Mouse (Mus musculus) embryonic facial prominence, embryonic 12.5 days (tissue): Measurements from ENCODE around the gene Tmem120b. TPM values are rescaled to one million over a fixed set of nuclear protein-coding genes. Genes with fewer than 3 reads are reported as not detected.
A peak's percentile ranks its signal among the peaks of the same experiment; 100 is the strongest.

Experiments
- ATAC-seq: fragments of 200-750 bp; cut with Nextera tagmentation; 2 replicates; pipeline ENCODE4 v1.8.0; 2017; ENCODE audit not compliant: insufficient number of reproducible peaks, insufficient read depth, low FRiP score, low TSS enrichment
- H3K27ac ChIP-seq: fragments of 300-500 bp; sonication (generic); 2 replicates; pipeline ENCODE4 v1.5.1; 2016; ENCODE audit warnings: mild to moderate bottlenecking
- H3K27me3 ChIP-seq: fragments of 300-500 bp; sonication (generic); 2 replicates; pipeline ENCODE4 v1.6.1; 2016; ENCODE audit warnings: mild to moderate bottlenecking, moderate library complexity
- H3K36me3 ChIP-seq: fragments of 300-500 bp; sonication (generic); 2 replicates; pipeline ENCODE4 v1.6.1; 2016; ENCODE audit warnings: mild to moderate bottlenecking
- H3K4me1 ChIP-seq: fragments of 300-500 bp; sonication (generic); 2 replicates; pipeline ENCODE4 v1.6.1; 2016
- H3K4me2 ChIP-seq: fragments of 300-500 bp; sonication (generic); replicated peaks from 2 replicates; pipeline ENCODE4 v1.6.1; 2016; ENCODE audit warnings: mild to moderate bottlenecking, moderate library complexity
- H3K4me3 ChIP-seq: fragments of 300-500 bp; sonication (generic); 2 replicates; pipeline ENCODE4 v1.5.1; 2016; ENCODE audit warnings: mild to moderate bottlenecking
- H3K9ac ChIP-seq: fragments of 300-500 bp; sonication (generic); 2 replicates; pipeline ENCODE4 v1.6.1; 2016; ENCODE audit warnings: mild to moderate bottlenecking, moderate library complexity
- H3K9me3 ChIP-seq: fragments of 300-500 bp; sonication (generic); 2 replicates; pipeline ENCODE4 v1.6.1; 2016; ENCODE audit warnings: mild to moderate bottlenecking, moderate library complexity
- WGBS: fragments of 180-500 bp; shearing (Covaris S2); methylation state at CpG from one replicate; pipeline ENCODE4 v1.1.7; 2016; 5-methylcytosine and 5-hydroxymethylcytosine counted together
- polyA plus RNA-seq: library from polyadenylated mRNA; unstranded; fragments of >200 nt; fragmentation: Nextera tagmentation; extraction: Ambion mirVana; gene quantifications from 2 replicates; pipeline ENCODE4 v1.2.1, GENCODE M21; 2016

Gene Tmem120b
- polyA plus RNA-seq, 1 experiment from 2014 or later: 14.8 TPM

DNA sequence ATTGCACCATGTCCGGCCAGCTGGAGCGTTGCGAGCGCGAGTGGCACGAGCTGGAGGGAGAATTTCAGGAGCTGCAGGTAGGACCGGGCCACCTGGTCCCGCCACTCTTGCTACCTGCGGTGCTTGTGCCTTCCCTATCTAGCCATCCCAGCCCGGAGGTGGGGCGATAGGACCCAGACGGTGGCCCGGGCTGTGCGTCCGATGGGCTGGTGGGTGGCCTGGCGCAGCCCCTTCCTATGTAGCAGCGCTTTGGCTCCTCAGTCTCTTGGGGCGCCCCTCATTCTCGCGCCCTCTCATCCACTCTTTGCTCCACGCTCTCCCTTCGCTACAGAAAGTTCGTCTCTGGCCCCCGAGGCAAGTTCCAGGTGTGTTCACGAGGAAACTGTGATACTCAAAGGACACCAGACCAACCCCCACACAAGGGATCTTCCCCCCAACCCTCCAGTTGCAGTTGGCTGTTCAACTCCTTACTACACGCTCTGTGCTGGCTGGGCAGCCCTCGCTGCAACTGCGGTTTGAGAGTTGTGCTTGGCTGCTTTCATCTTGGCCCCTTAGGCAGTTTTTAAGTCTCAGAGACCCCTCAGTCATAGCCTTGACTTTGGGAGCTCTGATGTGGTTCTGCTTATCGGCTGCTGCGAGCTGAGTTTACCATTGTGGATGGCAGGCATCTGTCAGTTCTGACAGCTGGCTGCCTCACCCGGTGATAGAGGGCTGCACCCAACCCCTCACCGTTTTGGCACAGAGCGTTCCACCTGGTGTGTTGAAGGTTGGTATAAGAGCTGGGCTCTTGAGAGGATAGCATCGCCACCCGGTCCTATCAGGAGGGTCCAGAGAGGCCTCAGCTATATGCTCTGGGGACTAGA is 8.4 kb downstream of the Tmem120b start:
- ATAC-seq: peak; percentile 83
- Histone ChIP-seq H3K9ac (peak overlapping the region; percentile 68), H3K4me3 (peak overlapping the region; percentile 75), H3K4me1 (peaks cover 18% of the 10 kb centered on the region), H3K27me3 (no peaks in the 10 kb centered on the region; the same call in 1 of the 2 replicates), H3K27ac (peak overlapping the region; percentile 54), H3K9me3 (no peaks in the 10 kb centered on the region), H3K4me2 (peak overlapping the region; percentile 95), H3K36me3 (no peaks in the 10 kb centered on the region)
- 4% methylated on average over 35 of the region's 35 CpGs for WGBS

DNA sequence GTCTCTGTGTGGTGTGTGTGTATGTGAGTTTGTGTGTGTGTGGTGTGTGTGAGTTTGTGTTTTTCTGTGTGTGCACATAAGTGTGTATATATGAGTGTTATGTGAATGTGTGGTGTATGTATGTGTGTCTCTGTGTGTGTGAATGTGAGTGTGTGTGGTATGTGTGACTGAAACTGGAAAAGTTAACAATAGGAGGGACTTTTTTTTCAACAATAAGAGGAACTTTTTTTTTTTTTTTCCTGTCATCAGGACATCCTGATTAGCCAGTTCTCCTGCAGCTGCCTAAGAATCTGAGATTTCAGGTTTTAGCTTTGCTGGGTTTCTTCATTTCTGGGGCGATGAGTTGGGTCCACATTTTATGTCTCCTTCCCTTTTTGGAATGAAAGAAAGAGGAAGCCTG is 11.4 kb downstream of the Tmem120b start:
- no peak overlapping the region for H3K4me3 ChIP-seq
- H3K27ac ChIP-seq: no peak overlapping the region
- WGBS: 86% methylated on average over 1 of the region's 1 CpGs
- no peaks in the 10 kb centered on the region for H3K36me3 ChIP-seq
- H3K4me1 ChIP-seq: peaks cover 18% of the 10 kb centered on the region
- H3K27me3 ChIP-seq: no peaks in the 10 kb centered on the region; the same call in 1 of the 2 replicates
- H3K9me3 ChIP-seq: no peaks in the 10 kb centered on the region
- H3K9ac ChIP-seq: no peak overlapping the region
- ATAC-seq: no peak
- H3K4me2 ChIP-seq: no peak overlapping the region

DNA sequence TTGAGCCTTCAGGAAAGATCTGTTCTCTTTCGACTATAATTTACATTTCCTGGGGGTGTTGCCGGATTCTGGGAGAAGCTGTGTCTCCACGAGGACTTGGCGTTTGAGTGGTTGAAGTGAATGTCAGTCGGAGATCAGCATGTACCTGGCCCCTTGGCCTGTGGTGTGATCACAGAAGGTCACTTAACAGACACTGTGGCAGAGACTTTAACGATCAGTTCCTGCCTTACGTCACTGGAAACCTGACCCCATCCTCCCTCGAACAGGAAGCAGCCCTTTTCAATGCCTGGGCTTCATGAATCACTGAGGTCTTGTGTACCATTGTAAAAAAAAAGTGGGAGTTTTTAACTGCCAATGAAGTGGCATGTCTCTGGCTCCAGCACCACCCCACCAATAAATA is 11.8 kb downstream of the Tmem120b start:
- 49% methylated on average over 8 of the region's 8 CpGs for WGBS
- H3K4me2 ChIP-seq: no peak overlapping the region
- no peak overlapping the region for H3K27ac ChIP-seq
- H3K9ac ChIP-seq: no peak overlapping the region
- no peak for ATAC-seq
- H3K4me3 ChIP-seq: no peak overlapping the region
- H3K9me3 ChIP-seq: no peaks in the 10 kb centered on the region
- no peaks in the 10 kb centered on the region for H3K36me3 ChIP-seq
- H3K27me3 ChIP-seq: no peaks in the 10 kb centered on the region; the same call in 1 of the 2 replicates
- peaks cover 18% of the 10 kb centered on the region for H3K4me1 ChIP-seq

DNA sequence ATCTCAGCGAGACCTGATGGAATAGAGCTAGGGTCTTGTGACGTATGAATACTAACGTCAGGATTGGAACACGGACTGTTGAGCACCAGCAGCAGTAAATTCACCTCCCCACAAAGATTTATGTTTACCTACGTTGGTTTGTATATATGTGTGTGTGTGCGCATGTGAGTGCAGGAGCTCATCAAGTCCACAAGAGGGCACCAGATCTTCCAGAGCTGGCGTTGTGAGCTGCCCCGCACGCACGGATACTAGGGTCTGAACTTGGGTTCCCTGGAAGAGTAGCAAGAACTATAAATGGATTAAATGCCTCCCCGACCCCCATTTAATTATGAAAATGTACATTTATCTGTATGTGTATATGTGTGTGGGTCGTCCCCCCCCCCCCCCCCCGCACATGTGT is 12.3 kb downstream of the Tmem120b start:
- H3K27me3 ChIP-seq: no peaks in the 10 kb centered on the region; the same call in 1 of the 2 replicates
- no peak overlapping the region for H3K9ac ChIP-seq
- no peaks in the 10 kb centered on the region for H3K9me3 ChIP-seq
- H3K27ac ChIP-seq: no peak overlapping the region
- no peak overlapping the region for H3K4me3 ChIP-seq
- no peak overlapping the region for H3K4me2 ChIP-seq
- H3K4me1 ChIP-seq: peaks cover 15% of the 10 kb centered on the region
- ATAC-seq: no peak
- WGBS: 95% methylated on average over 12 of the region's 13 CpGs
- no peaks in the 10 kb centered on the region for H3K36me3 ChIP-seq

DNA sequence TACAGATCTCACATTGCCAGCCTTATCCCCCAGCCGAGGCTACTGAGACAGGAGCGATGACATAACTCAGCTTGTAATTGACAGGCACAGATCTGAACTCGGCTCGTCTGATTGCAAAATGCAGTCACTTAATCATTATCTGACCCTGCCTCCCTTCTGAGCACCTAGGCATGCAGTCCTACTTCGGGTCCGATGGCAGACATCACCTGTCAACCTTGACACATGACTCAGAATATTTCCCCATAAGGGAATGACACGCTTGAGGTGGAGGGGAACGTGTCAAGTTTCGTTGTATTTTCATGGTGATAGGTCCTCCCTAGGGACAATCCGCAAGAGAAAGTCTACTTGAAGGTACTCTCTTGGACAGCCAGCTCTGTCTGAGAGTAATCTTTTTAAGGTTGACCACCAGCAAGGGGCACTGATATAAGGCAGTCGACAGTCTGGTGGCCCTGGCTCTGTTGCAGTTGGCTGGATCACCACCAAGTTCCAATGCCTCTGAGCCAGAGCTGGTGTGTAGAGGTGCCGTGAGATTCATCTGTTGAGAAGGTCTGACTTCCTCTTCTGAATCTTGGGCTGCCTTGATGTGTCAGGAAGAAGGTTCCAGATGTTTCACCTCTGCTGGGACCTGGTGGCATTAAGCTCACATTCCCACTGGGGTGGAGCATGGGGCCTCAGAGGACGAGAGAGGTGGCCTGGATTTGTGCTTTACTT is 15.3 kb downstream of the Tmem120b start:
- no peak for ATAC-seq
- Histone ChIP-seq H3K4me2 (no peak overlapping the region), H3K9me3 (no peaks in the 10 kb centered on the region), H3K36me3 (no peaks in the 10 kb centered on the region), H3K9ac (no peak overlapping the region), H3K27me3 (no peaks in the 10 kb centered on the region), H3K4me3 (no peak overlapping the region), H3K4me1 (no peaks in the 10 kb centered on the region), H3K27ac (no peak overlapping the region)
- WGBS: 67% methylated on average over 13 of the region's 13 CpGs

DNA sequence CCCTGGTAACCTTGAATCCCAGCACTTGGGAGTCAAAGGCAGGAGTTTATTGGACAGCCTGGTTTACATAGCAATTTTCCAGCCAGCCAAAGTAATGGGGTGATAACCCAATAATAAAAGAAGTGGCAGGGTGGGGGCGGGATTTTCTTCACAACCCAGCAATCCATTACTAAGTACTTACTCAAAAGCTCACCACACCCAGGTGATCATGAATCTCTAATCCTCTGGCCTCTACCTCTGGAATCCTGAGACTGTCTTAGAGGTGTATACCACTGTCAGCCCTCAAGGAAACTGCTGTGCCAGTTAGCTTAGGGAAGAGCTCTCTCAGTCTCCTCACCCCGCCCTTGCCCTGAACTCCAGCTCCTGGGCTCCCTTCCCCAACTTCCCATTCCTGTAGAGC is 18.3 kb downstream of the Tmem120b start:
- H3K27ac ChIP-seq: no peak overlapping the region
- H3K4me1 ChIP-seq: no peaks in the 10 kb centered on the region
- 79% methylated on average over 2 of the region's 2 CpGs for WGBS
- no peaks in the 10 kb centered on the region for H3K36me3 ChIP-seq
- no peaks in the 10 kb centered on the region for H3K9me3 ChIP-seq
- no peak overlapping the region for H3K9ac ChIP-seq
- no peak overlapping the region for H3K4me3 ChIP-seq
- H3K4me2 ChIP-seq: no peak overlapping the region
- no peaks in the 10 kb centered on the region for H3K27me3 ChIP-seq
- no peak for ATAC-seq

DNA sequence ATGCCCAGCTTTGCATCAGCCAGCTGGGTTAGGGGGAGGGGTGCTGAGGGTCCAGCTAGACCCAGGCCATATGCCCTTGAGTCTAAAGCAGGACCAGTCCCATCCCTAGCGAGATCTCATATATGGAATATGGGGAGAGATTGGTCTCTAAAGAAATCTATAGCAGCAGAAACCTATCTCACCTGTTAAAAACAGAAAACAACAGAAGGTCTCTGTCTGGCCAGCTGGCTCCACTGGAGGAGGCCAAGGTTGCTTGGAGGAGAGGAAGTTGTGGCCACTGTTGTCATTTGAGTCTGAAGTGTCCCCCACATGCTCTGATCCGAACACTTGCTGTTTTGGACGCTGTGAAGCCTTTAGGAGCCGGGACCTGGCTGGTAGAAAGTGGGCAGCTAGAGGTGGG is 20.6 kb downstream of the Tmem120b start:
- no peaks in the 10 kb centered on the region for H3K36me3 ChIP-seq
- H3K9me3 ChIP-seq: no peaks in the 10 kb centered on the region
- no peak overlapping the region for H3K9ac ChIP-seq
- no peak overlapping the region for H3K27ac ChIP-seq
- no peak overlapping the region for H3K4me3 ChIP-seq
- H3K27me3 ChIP-seq: no peaks in the 10 kb centered on the region
- H3K4me1 ChIP-seq: no peaks in the 10 kb centered on the region
- no peak for ATAC-seq
- H3K4me2 ChIP-seq: no peak overlapping the region
- 90% methylated on average over 4 of the region's 4 CpGs for WGBS

DNA sequence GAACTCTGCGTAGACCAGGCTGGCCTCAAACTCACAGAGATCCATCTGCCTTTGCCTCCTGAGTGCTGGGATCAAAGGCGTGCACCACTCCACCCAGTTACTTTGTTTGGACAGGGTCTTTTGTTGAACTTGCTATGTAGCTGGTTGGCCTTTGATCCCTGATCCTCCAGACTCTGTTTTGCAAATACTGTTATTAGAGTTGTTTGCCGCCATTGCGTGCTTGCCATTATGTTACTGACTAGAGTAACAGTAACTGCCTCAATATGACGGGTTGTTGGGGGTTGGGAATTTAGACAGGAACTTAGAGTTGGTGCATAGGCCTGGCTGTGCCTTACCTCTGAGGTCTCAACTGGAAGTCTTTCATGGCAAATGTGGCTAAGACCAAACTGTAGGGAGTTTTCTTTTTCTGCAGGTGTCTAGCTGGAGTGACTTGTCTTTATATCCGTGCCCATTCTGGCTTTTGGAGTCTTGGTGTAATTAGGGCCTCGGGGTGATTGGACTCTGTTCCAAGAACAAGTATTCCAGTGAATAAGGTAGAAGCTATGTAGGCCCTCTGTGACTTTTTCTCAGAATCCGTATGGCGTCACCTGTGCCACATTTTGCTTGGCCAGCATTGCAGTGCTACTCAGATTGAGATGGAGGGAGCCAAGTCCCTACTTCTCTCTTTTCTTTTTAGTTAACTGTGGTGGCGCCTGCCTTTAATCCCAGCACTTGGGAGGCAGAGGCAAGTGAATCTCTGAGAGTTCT is 22.5 kb downstream of the Tmem120b start:
- Histone ChIP-seq H3K4me1 (no peaks in the 10 kb centered on the region), H3K27me3 (no peaks in the 10 kb centered on the region), H3K9me3 (no peaks in the 10 kb centered on the region), H3K4me3 (no peak overlapping the region), H3K27ac (no peak overlapping the region), H3K36me3 (no peaks in the 10 kb centered on the region), H3K4me2 (no peak overlapping the region), H3K9ac (no peak overlapping the region)
- WGBS: 86% methylated on average over 10 of the region's 10 CpGs
- ATAC-seq: no peak

DNA sequence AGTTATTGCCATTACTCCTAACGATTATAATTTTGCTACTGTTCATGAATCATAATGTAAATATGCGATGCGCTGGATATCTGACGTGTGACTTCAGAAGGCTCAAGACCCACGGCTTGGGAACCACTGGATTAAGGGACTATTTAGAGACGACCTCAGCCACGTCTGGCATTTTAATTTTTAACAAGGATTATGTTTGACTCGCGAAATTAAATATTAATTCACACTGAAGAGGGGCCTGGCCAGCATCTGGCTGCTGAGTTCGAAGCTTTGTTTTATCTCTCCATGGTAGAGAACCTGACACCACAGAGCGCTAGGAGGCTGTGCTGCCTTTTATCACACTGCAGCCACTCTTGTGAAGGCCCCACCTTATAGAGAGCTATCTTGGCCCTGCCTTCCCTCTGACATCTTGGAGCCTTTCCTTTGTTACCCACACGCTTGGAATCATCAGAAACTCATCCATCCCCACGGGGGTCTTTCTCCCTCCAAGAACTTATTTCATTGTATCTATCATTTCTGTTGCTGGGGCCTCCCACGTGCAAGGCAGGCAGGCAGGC is 24.9 kb downstream of the Tmem120b start:
- H3K27me3 ChIP-seq: no peaks in the 10 kb centered on the region
- no peak overlapping the region for H3K27ac ChIP-seq
- H3K4me2 ChIP-seq: no peak overlapping the region
- no peak for ATAC-seq
- H3K9ac ChIP-seq: no peak overlapping the region
- no peaks in the 10 kb centered on the region for H3K9me3 ChIP-seq
- no peaks in the 10 kb centered on the region for H3K36me3 ChIP-seq
- H3K4me1 ChIP-seq: no peaks in the 10 kb centered on the region
- 82% methylated on average over 14 of the region's 14 CpGs for WGBS
- no peak overlapping the region for H3K4me3 ChIP-seq

DNA sequence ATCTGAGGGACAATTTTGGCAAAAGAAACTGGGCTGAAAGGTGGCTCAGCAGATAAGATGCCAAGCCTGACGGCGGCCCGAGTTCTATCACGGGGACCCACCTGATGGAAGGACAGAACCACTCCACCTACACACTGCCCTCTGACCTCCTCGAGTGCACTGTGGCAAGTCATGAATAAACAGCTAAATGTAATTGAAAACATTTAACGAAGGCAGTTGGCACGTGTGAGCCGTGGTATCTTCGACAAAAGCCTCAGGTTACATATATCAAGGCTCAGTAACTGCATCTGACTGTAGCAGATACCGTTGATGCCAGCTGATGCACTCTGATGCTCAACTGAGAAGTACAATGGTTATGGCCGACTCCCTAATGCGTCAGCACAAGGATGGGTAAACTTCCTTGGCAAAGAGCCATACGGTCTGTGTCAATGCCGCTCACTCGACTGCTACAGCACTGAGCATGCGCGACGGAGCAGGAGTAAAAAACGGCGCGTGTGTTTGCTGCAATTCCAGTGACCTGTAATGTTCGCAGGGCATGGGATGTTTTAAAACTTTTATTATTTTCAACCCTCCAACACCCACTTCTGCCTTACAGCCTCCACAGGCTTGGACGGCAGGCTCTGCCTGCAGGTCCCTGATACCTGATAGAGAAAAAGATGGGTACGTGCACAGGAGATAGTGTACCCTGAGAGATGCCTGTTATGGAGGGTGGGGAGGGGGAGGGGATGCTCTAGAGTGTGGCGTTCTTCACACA is 26.2 kb downstream of the Tmem120b start:
- Histone ChIP-seq H3K9me3 (no peaks in the 10 kb centered on the region), H3K27me3 (no peaks in the 10 kb centered on the region), H3K4me2 (no peak overlapping the region), H3K9ac (no peak overlapping the region), H3K27ac (no peak overlapping the region), H3K36me3 (0 out of 2 replicates have a peak, but pooled peaks cover 8% of the 10 kb centered on the region), H3K4me3 (no peak overlapping the region), H3K4me1 (no peaks in the 10 kb centered on the region)
- no peak for ATAC-seq
- WGBS: 86% methylated on average over 25 of the region's 25 CpGs

DNA sequence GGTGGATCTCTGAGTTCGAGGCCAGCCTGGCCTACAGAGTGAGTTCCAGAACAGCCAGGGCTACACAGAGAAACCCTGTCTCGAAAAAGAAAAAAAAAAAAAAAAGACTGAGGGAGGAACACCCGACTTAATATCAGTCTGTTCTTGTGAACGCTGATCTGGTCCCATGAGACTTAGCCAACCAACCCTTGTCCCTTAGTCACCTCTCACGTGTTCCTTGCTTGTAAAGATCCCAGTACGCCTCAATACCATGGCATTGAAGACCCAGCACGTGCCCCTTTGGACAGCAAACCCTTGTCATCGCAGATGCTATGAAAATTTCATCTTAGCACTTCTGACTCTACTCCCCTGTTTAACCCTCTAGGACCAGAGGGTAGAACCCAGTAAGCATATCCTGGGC is 28.1 kb downstream of the Tmem120b start:
- 86% methylated on average over 8 of the region's 8 CpGs for WGBS
- Histone ChIP-seq H3K9me3 (no peaks in the 10 kb centered on the region), H3K4me2 (no peak overlapping the region), H3K27me3 (no peaks in the 10 kb centered on the region), H3K4me1 (no peaks in the 10 kb centered on the region), H3K36me3 (peaks cover 15% of the 10 kb centered on the region; the same call in 1 of the 2 replicates), H3K9ac (no peak overlapping the region), H3K4me3 (no peak overlapping the region), H3K27ac (no peak overlapping the region)
- no peak for ATAC-seq
